25 mouse cellular contexts compared by ENCODE assay signal in genomic region chr11:101325201-101325600, GRCm38 (mm10). TPM values are rescaled to one million over a fixed set of nuclear protein-coding genes. Genes with fewer than 3 reads are reported as not detected.
"Had no signal": no experiment of that assay in that cellular context is flagged by ENCODE, and none has a peak within 500 bp of the region (broad histone marks: within the 10 kb centered on the region; RNA-seq: fewer than 3 reads in every experiment).

No protein-coding gene starts in this region.

RNA-seq across cellular contexts. Expression of gene Aoc3, which starts 5.2 kb away (rescaled TPM):
- total RNA-seq: granulocyte monocyte progenitor cell, adult 5-6 weeks had no signal
- polyA plus RNA-seq: hindbrain, embryonic 10.5 days; hindbrain, embryonic 12.5 days; inflammation-experienced regulatory T-cells, adult 6 months; limb, embryonic 11.5 days had no signal

RNA-seq across cellular contexts. Expression of gene G6pc, which starts 42.2 kb away (rescaled TPM):
- total RNA-seq: forebrain, postnatal 0 days; gastrocnemius, adult 18-20 months; gastrocnemius, postnatal 25 days; granulocyte monocyte progenitor cell, adult 5-6 weeks; heart, adult 2 months; heart, postnatal 14 days; heart, postnatal 36 days; layer of hippocampus, adult 18-20 months; layer of hippocampus, adult 8-10 months; layer of hippocampus, postnatal 36 days; left cerebral cortex, adult 18-20 months; left cerebral cortex, adult 8-10 months; left cerebral cortex, postnatal 10 days; left cerebral cortex, postnatal 4 days had no signal
- polyA plus RNA-seq: forebrain, postnatal 0 days; heart, adult 2 months; heart, embryonic 11.5 days; heart, embryonic 13.5 days; heart, embryonic 15.5 days; hindbrain, embryonic 10.5 days; hindbrain, embryonic 12.5 days; hindbrain, embryonic 14.5 days; hindbrain, embryonic 16.5 days; inflammation-experienced regulatory T-cells, adult 6 months; limb, embryonic 11.5 days; limb, embryonic 13.5 days; limb, embryonic 15.5 days had no signal
